Mouse (Mus musculus): ENCODE measurements around the gene Gm40193.
"Not testable (repeated sequence)": the region's sequence is repeated elsewhere in the genome, so short reads cannot be mapped to it uniquely, and the experiment has no call there.

Gene Gm40193

DNA sequence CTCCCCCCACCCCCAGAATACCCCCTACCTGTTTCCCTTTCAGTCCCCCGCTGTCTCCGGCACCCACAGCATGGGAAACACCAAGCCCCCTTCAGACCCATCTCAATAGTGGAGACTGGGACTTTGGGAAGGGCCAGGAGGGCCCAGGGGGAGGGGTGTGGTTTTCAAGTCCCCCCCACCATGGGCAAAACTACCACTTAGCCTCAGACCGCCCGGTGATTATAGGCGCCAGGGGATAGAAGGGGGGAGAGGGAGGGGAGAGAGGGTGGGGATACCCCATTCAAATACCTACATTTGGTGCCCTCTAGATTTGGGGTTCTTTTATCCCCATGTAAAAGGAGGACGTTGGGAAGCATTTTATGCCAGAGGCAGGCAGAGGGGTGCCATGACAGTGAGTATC, at the start of gene Gm40193:
TSS of gene Gm40193 (minus strand) at position 101 of the 400 bp plus-strand sequence.
- no peak for DNase-seq

DNA sequence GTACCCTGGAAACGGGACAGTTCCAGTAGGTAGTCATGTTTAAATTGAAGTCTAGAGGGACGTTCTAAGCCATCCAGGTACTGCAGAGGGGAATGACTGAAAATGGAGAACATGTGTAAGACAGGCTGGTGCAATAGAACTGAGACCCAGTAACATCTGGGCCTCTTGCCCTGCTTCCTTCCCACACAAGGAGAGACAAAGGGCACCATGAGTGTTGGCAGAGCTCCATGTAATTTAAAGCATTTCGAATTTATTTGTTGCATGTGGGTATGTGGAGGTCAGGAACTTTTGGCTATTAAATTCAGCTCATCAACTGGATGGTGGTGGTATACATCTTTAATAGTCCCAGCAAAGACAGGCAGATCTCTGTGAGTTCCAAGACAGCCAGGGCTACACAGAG, 49.5 kb upstream of the Gm40193 start:
- no peak for DNase-seq

DNA sequence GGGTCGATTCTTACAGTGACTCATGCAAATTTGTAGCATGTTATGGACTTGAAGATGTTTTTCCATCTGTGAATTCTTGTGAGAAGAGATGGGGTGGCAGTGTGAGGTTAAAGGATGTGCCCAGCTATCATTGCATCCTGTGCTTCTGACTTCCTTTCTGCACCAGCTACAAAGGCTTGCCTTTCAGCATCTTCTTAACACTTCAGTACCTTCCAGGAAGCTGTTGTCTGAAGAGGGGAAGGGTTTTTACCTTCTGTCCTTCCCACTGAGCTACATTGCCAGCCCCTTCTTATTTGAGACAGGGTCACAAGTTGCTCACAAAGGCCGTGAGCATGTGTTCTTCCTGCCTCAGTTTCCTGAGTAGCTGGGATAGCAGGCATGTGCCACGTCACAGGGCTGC, 48.2 kb upstream of the Gm40193 start:
- no peak for DNase-seq

DNA sequence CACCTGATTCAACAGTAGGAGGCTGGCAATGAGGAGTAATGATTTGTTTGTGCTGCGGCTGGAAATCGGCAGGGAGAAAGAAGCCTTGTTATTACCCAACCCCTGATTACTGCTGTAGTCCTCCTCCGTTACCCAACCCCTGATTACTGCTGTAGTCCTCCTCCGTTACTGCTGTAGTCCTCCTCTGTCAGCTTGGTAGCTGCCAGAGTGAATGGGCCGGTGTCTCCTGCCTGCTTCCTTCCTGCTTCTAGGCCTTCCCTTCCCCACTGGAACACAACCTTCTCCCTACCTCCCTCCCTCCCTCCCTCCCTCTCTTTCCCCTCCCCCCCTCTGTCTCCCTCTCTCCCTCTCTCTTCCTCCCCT, 47.6 kb upstream of the Gm40193 start:
- no peak for DNase-seq

DNA sequence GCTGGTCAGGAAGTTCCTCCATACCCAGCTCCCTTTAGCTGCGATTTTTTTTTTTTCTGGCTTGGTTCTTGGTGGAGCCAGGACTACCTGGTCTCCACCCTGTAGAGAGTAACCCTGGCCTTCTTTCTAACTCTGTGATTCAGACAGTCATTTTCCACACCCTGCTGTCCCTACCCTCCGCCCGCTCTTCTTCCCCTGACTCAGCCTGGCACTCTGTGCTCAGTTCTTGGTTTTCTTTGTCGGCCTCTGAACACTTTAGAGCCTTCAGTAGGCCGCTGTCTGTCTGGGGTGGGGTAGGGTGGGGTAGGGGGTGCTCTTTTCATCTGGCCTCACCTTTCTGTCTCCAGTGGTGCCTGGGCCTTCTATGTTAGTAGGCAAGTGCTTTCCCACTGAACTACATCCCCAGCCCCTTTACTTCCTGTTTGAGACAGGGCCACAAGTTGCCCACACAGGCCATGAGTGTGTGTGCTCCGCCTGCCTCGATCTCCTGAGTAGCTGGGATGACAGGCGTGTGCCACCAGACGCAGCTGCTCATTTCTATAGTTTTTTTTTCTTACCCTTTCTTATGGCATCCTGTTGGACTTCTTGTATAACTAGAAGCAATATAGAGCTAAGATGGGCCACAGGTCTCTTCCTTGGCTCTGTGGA, 47.1 kb upstream of the Gm40193 start:
- DNase-seq, result no peak

DNA sequence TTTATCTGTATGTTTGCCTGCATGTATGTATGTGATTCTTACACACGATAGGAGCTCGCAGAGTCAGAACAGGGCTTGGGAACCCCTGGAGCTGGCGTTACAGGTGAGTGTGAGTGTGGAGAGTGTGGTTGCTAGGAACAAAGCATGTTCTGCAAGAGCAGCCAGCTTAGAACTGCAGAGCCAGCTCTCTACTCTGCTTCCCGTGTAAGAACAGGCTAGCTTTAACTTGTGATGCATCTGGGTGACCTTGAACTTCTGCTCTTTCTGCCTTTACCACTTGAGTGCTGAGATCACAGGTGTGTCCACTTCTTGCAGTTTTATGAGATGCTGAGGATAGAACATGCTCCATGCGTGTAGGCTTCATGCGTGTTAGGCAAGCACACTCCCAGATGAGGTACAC, 46.2 kb upstream of the Gm40193 start:
- DNase-seq, result no peak

DNA sequence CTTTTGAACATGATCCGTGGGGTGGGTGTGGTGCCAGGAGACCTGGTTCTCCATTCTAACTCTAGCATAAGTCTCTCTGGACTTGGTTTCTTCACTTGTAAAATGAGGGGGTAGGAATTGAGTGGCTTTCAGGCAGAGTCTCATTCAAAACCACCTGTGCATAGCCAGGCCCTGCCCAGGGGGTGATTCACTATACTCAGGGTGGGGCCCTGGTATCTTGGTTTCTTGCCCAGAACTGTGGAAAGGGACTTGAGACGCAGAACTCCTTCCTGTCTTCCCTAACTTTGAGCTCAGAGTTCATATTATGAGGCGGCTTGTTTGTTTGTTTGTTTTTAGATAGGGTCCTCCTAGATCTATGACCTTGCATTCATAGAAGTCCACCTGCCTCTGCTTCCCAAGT, 44.5 kb upstream of the Gm40193 start:
- no peak for DNase-seq

DNA sequence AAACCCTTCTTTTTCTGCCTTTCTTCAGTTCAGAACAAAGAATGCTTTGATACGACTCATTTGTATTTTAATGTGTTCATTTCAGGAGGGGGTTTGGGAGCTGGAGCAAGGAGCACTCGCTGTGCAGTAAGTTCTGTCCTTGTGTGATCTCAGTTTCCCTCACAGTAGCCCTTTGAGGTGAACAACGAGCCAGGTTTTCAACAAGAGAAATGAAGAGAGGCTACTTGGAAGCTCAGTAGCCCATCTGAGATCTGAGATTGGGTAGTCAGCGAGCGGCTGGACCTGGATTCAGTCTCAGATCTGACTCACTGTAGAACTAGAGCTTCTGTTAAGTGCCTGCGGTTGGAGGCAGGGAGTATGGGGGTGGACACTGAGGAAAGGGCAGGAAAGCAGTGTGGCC, 41.1 kb upstream of the Gm40193 start:
- no peak for DNase-seq

DNA sequence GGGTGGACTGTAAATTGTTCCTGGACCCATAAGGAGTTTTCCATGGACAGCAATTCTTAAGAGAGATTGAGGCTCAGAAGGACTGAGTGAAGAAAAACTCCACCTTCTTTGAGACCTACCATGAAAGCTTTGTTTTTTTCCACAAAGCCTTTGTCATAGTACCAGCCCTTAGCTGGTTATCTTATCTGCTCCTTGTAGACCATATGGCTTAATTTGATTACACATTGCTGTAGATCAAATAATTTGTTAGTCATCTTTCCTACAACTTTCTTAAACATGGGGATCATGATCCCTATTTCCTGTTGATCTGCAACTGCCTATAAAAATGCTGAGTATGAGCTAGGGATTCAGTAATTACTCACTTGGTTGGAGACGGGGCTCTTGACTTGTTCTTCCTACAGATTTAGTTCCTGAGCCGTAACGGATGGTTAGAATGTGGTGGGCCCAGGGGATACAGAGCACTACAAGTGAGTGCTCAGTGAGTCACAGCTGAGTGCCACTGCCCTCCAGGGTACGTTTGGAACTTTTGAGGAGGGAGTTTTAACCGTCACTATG, 39.7 kb upstream of the Gm40193 start:
- no peak for DNase-seq

DNA sequence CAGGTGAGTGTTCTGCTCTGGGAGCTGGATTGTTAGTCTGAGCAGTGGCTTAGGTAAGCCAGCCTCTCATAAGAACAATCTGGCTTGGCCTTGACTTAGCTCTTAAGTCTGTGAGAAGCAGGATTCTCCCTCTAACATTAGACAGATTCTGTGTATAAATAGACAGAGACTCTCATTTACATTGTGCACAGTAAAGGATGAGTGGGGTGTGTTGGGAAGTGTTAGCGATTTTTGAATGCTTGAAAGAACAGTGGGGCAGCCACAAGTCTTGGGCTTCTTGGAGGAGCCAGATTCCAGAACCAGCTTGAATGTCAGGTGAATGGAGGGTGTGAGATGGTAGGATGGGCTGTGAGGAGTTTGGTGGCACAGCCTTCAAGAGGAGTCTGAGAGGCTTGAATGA, 38.9 kb upstream of the Gm40193 start:
- DNase-seq, result no peak

DNA sequence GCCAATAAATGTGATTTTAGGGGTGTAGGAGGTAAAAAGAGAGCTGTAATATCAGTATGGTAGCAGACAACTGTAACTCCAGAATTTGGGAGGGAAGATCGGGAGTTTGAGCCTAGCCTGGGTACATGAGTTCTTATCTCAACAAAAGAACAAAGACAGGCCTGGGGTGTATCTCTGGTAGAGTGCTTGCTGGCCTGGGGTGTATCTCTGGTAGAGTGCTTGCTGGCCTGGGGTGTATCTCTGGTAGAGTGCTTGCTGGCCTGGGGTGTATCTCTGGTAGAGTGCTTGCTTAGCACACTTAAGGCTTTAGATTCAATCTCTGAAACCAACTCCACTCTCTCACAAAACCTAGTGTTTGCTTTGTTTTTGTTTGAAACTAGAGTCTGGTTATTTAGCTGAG, 37.9 kb upstream of the Gm40193 start:
- not testable (repeated sequence) for DNase-seq

DNA sequence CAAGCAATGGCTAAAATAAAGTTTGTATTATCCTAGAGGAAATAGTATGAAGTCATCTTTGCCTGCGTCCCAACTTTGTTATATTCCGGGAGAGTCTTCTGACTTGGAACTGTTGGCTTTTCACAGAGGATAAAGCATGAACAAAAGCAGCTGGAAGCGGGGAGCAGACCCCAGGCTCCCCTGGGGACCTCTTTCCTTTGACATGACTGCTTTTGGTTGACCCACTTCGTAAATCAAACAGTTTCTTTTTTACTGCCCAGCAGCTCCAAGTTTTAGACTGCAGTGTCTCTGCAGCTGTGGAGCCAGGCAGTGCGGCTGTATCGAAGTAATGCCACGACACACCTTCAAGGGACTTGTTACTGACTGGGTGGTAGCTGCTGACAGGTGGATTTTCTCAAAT, 33.8 kb upstream of the Gm40193 start:
- no peak for DNase-seq

DNA sequence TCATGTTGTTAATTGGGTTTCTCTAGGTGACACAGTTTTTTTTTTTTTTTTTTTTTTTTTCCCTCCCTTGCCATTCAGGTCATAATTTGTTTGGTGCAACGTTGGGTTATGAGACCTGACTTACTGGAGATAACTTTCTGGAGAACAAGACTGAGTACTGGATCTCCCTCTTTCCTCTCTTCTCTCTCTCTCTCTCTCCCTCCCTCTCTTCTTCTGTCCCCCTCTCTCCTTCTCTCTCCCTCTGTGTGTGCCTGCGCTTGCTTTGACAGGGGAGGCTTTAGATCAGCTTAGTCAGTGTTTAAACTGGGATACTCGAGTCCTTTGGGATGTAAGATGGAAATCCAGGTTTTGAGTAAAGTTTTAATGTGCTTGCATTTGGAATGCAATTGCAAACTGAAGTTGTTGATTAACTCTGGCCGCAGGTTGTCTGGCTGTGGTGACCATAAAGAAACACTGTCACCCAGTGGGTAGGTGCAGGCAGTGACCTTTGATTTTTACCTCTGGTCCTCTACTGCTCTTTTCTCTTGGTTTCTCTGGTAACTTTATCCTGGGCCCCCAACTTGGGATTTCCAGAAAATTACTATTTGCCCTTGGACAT, 31.6 kb upstream of the Gm40193 start:
- no peak for DNase-seq

DNA sequence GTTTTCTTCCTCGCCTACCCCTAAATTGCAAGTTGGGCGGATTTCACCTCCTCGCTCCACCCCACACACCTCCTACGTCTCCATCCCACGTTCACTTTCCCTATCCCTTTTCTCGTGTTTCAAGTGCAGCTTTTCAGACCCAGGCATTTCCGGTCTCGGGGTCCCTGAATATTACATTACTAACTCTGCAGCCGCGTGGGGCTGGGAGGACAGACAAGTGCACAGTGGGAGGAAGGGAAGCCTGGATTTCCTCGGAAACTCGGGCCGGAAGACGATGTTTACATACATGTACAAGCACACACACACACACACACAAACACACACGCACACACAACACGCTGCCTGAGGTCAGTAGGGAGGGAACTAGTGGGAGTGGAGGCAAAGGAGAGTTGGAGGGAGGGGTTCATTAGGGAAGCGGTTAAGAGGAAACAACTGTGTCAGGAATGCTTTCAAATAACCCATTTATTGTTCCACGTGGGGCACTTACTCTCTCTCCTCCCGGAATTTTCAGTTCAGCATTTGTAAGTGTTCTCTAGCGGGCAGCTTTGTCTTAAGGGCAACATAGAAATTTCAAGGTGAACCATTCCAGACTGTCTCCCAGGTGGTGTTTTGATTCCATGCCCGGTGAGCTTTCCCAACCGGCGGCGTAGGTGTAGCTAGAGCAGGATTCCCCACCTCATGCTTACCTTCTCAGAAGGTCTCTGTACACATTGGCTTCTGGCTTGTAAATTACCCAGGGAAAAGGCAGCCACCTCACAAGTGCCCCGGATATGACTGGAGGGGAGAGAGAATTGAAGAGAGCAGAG, 30.9 kb upstream of the Gm40193 start:
- no peak for DNase-seq

DNA sequence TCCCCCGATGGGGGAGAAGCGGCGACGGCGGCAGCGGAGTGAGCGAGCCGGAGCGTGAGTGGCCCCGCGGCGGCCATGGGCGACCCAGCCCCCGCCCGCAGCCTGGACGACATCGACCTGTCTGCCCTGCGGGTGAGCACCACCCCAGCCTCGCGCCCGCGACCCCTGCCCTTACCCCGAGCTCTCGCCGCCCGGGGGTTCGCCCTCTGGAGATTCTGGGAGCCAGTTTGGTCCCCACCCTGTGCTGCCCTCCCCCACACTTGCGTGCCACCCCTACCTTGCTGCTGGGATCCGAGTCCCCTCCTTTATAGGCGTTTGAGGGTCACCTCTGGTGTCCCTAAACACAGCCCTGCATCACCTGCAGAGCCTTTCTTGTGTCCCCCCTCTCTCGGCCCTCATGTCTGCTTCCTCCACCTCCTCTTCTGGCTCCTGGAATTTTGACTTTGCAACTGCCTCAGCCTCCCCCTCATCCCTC, 30.3 kb upstream of the Gm40193 start:
- no peak for DNase-seq

DNA sequence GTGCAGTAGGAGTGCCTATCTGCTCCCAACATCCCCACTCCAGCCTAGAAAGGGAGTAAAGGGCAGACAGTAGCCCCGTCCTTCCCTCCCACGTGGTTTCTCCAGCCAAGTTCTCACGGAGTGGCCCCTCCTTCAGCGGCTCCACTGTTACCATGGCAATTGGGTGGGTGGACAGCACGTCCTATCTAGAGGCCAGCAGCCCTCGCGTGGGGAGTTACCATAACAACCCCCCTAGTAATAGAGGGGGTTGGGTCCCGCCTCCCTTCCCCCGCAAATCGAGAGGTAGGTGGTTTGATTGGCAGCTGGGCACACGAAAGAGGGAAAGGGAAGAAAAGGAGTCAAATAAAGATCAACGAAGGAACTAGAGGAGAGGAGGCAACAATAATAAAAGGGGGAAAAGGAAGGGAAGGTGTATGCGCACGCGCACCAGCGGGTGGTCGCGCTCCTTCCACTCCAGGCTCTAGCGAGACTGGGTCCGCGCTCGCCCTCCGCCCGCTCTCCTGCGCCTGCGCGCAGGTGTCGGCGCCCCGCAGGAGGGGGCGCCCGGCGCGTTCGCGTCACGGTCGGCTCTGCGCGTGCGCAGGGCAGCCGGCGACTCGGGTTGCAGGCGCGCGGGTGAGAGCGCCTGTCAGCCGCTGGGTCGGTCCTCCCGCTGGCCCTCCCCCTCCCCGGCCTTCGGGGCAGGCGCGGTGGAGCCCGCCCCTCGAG, 29.7 kb upstream of the Gm40193 start, which contains the start of gene Mink1:
TSS of gene Mink1 (plus strand) at position 595 of the 708 bp plus-strand sequence.
- peak; percentile 92 for DNase-seq

DNA sequence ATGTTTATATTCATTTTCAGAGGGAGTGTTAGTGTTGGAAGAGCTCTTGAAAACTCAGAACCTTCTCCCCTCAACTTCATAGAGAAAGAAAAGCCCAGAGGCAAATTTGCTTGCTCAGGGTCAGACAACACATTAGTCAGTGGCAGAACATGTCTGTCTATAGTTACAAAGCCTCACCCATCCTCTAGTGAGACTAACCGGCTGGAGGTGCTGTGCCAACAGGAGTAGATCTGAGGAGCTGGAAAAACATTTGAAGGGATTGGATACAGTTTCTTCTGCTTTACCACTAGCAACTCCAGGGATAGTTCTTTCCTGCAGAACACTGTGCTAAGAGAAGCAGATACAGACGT, 29.2 kb upstream of the Gm40193 start:
- DNase-seq, result no peak

DNA sequence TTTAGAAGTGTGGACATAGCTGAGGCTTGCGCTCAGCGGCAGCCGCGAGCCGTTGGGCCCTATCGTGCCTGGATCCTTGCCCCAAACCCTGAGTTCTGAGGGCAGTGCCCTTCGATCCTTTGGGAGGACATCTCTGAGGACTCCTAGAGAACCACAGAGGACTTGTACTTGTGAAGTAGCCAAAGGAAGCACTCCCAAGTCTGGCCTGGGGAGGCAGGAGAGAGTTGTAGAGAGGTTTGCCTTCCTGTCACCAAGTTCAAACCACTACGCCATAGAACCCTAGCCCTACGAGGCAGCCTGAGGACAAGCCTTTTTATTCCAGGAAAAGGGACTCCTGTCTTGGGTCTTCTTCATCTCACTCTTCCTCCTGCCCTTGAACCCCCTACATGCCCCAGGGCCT, 24.8 kb upstream of the Gm40193 start:
- DNase-seq, result no peak

DNA sequence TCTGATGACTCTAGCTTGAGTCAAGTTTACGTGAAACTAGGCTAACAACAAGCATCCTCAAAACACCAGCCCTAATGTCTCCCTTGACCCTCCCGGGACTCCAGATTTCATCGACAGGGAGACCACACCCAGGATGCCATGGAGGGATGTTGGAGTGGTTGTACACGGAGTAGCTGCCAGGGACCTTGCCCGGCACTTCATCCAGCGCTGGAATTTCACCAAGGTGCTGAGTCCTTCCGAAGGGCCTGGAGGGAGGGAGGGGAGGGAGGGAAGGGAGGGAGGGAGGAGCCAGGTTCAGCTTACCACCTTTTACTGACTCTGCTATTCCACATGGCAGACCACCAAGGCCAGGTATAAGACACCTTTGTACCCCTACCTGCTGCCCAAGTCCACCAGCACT, 21.2 kb upstream of the Gm40193 start:
- no peak for DNase-seq

DNA sequence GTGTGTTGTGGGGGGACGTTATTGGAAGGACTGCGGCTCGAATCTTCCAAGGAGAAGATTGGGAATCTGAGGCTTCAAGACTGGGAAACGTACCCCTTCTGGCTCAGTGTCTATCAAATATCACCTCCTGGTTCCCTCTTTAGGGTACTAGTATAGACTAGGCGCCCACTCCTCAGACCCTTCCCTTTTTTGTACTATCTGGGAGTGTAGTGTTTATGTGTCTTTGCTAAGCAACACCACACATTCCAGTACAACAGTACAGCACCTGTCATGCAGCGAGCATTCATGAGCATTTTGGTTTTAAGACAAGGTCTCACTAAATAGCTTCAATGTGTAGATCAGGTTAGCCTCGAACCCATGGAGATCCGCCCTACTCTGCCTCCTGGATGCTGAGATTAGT, 18.8 kb upstream of the Gm40193 start:
- DNase-seq, result no peak

DNA sequence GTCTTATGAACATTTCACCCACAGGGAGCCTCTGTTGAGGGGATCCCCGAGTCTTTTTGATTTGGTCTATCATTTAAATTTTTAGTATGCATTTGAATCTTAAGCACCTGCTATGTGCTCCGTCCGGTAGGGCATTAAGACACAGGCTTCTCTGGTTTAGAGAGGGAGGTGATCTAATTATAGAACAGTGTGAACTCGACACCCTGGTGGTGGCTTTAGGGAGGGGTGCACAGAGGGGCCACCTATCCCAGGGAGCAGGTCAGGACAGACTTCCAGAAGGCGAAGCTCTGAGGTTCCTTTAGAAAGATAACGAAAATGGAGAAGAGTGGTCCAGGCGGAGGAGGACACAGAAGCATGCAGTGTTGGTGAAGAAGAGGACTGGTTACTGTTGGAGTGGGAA, 11.8 kb upstream of the Gm40193 start:
- DNase-seq, result no peak

DNA sequence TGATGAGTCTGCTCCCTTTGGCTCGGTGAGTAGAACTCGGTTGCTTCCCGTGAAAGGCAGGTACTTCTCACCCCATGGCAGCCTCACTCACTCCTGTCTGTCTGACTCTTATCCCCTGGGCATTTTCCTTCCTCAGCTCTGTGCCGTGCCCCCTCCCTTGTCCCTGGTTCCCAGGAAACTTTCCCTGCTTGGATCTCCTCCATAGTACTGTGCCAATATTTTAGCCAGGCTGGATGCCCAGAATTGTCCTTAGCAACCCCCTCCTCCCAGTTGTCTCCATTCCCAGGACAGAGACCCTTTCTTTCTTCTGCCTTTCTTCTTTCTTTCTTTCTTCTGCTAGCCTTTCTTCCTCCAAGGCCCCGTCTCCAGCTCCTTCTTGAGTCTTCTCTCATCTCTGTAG, 8.7 kb upstream of the Gm40193 start:
- no peak for DNase-seq

DNA sequence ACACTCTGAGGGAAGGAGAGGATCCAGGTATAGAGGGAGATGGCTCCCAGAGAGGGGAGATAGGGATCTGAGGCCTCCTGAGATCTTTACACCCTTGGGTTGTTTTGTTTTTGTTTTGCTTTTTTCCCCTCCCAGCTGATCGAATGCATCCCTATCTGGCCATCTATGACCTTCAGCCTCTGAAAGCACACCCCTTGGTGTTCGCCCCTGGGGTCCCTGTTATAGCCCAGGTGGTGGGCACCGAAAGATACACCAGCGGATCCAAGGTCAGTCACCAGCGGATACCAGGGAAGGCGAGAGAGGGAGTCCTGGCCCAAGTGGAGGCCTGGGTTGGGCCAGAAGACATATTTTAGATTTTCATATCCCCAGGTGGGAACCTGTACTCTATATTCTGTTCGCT, 8.2 kb upstream of the Gm40193 start:
- no peak for DNase-seq
